Mouse (Mus musculus) midbrain, embryonic 11.5 days (tissue): Measurements from ENCODE around the gene Ddx56. TPM values are rescaled to one million over a fixed set of nuclear protein-coding genes. Genes with fewer than 3 reads are reported as not detected.

ENCODE experiments used
- ATAC-seq: fragments of 200-750 bp; cut with Nextera tagmentation; 2 replicates; pipeline ENCODE4 v1.8.0; 2017; ENCODE audit warnings: moderate TSS enrichment, moderate library complexity; ENCODE audit not compliant: low FRiP score
- DNase-seq: peaks from one replicate; pipeline ENCODE4 v3.0.0; 2015; ENCODE audit warnings: low spot score; ENCODE audit errors: missing footprints
- H3K27ac ChIP-seq: fragments of 300-500 bp; sonication (generic); 2 replicates; pipeline ENCODE4 v1.5.1; 2014; ENCODE audit warnings: low read depth, low read length
- H3K27me3 ChIP-seq: fragments of 300-500 bp; sonication (generic); 2 replicates; pipeline ENCODE4 v1.6.1; 2014; ENCODE audit warnings: mild to moderate bottlenecking, low read length, moderate library complexity, mixed read lengths; ENCODE audit not compliant: control insufficient read depth, insufficient read depth
- H3K36me3 ChIP-seq: fragments of 300-500 bp; sonication (generic); 2 replicates; pipeline ENCODE4 v1.6.1; 2014; ENCODE audit warnings: mild to moderate bottlenecking, low read length, moderate library complexity, mixed read lengths; ENCODE audit not compliant: control insufficient read depth, insufficient read depth
- H3K4me1 ChIP-seq: fragments of 300-500 bp; sonication (generic); 2 replicates; pipeline ENCODE4 v1.6.1; 2014; ENCODE audit warnings: low read length; ENCODE audit not compliant: control insufficient read depth, insufficient read depth
- H3K4me2 ChIP-seq: fragments of 300-500 bp; sonication (generic); 2 replicates; pipeline ENCODE4 v1.6.1; 2014; ENCODE audit warnings: mild to moderate bottlenecking, moderate library complexity
- H3K4me3 ChIP-seq: fragments of 300-500 bp; sonication (generic); 2 replicates; pipeline ENCODE4 v1.5.1; 2014; ENCODE audit warnings: low read depth, low read length
- H3K9ac ChIP-seq: fragments of 300-500 bp; sonication (generic); 2 replicates; pipeline ENCODE4 v1.6.1; 2014; ENCODE audit warnings: low read length
- H3K9me3 ChIP-seq: fragments of 300-500 bp; sonication (generic); 2 replicates; pipeline ENCODE4 v1.6.1; 2016; ENCODE audit warnings: low read length; ENCODE audit not compliant: control insufficient read depth
- WGBS: fragments of 180-500 bp; shearing (Covaris S2); extraction: QIAGEN DNeasy Blood & Tissue Kit; methylation state at CpG from one replicate; pipeline ENCODE4 v1.1.7; 2014; 5-methylcytosine and 5-hydroxymethylcytosine counted together
- polyA plus RNA-seq: library from polyadenylated mRNA; unstranded; fragments of >200 nt; fragmentation: Nextera tagmentation; extraction: Ambion mirVana; gene quantifications from 2 replicates; pipeline ENCODE4 v1.2.1, GENCODE M21; 2014

Gene Ddx56
- polyA plus RNA-seq, 1 experiment from 2014 or later = 104 TPM

- H3K9me3 ChIP-seq = no peaks in the 10 kb centered on the region
- DNase-seq = no peak
Measured at GRCm38 (mm10) chr11:6293601-6294000, 26.0 kb upstream of the Ddx56 start.

GRCm38 (mm10) chr11:6292988-6293349 is 25.4 kb upstream of the Ddx56 start:
- WGBS = 91% methylated on average over 4 of the region's 4 CpGs
- no peaks in the 10 kb centered on the region for H3K9me3 ChIP-seq
- H3K4me1 ChIP-seq = peaks cover 5% of the 10 kb centered on the region; the same call in 1 of the 2 replicates
- DNase-seq (peak; percentile 60), ATAC-seq (no peak)
- no peak overlapping the region for H3K9ac ChIP-seq
- H3K27me3 ChIP-seq = no peaks in the 10 kb centered on the region; the same call in 1 of the 2 replicates
- peak overlapping the region; percentile 83; the same call in 1 of the 2 replicates for H3K4me2 ChIP-seq
- H3K4me3 ChIP-seq = peak overlapping the region; percentile 78
- H3K36me3 ChIP-seq = peaks cover 6% of the 10 kb centered on the region; the same call in 1 of the 2 replicates
- H3K27ac ChIP-seq = no peak overlapping the region

More at GRCm38 (mm10) chr11:6293601-6294000, 26.0 kb upstream of the Ddx56 start:
- no peak overlapping the region for H3K4me2 ChIP-seq
- no peaks in the 10 kb centered on the region; the same call in 1 of the 2 replicates for H3K27me3 ChIP-seq
- H3K4me3 ChIP-seq = no peak overlapping the region
- no peak overlapping the region for H3K27ac ChIP-seq
- H3K36me3 ChIP-seq = peaks cover 9% of the 10 kb centered on the region
- ATAC-seq = no peak
- H3K4me1 ChIP-seq = peaks cover 5% of the 10 kb centered on the region; the same call in 1 of the 2 replicates
- H3K9ac ChIP-seq = no peak overlapping the region
- 91% methylated on average over 2 of the region's 2 CpGs for WGBS

- Histone ChIP-seq H3K4me3 (peak overlapping the region; percentile 78), H3K27me3 (no peaks in the 10 kb centered on the region; the same call in 1 of the 2 replicates), H3K4me2 (peak overlapping the region; percentile 83), H3K36me3 (0 out of 2 replicates have a peak, but pooled peaks cover 2% of the 10 kb centered on the region), H3K27ac (peak overlapping the region; percentile 44; the same call in 1 of the 2 replicates), H3K4me1 (peaks cover 5% of the 10 kb centered on the region; the same call in 1 of the 2 replicates), H3K9ac (peak overlapping the region; percentile 77), H3K9me3 (no peaks in the 10 kb centered on the region)
- WGBS = 19% methylated on average over 33 of the region's 33 CpGs
- ATAC-seq (no peak; the same call in 1 of the 2 replicates), DNase-seq (peak; percentile 95)
Measured at GRCm38 (mm10) chr11:6292116-6292987, 24.8 kb upstream of the Ddx56 start.

DNA sequence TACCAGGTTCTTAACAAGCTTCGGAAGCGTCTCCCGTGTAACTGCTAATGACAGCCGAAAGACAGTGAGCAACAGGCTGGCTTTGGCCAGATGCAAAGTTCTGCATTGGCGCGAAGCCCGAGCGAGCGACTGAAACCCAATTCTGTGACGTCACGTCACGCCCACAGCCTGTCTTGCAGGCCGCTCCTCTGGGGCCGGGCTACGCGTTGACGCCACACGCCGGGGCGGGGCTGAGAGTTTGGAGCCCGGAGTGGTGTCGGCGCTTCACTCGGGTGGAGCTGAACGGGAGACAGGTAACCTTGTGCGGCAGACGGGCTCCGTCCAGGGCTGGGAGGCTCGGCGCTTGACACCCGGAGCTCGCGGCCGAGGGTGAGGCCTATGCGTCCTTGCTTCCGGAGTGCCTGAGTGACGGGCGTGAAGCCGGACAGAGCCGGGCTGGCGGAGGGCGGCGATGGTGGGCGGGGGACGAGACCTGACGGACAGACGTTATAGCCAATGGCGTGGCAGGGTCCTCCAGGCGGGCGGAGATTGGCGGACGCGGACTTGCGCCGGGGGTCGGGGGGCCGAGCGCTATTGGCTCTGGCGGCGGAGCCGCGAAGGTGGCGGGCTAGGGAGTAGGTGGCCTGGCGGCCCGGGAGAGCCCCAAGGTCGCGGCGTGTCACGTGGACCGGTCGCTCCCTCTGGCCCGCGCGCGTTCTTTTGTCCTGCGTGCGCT is 24.0 kb upstream of the Ddx56 start, which contains the start of gene Ogdh:
Ogdh (plus strand) TSS at position 233 of the 715 bp plus-strand sequence.
- ATAC-seq (peak; percentile 99), DNase-seq (peak; percentile 100)
- WGBS = under 1% methylated on average over 61 of the region's 77 CpGs
- no peaks in the 10 kb centered on the region for H3K9me3 ChIP-seq
- H3K27ac ChIP-seq = peak within 1 kb of the TSS; percentile 44; the same call in 1 of the 2 replicates
- no peaks in the 10 kb centered on the region for H3K36me3 ChIP-seq
- peak within 1 kb of the TSS; percentile 77 for H3K9ac ChIP-seq
- H3K4me1 ChIP-seq = peaks cover 5% of the 10 kb centered on the region; the same call in 1 of the 2 replicates
- H3K4me3 ChIP-seq = peak within 1 kb of the TSS; percentile 78
- peak within 1 kb of the TSS; percentile 83 for H3K4me2 ChIP-seq
- H3K27me3 ChIP-seq = no peaks in the 10 kb centered on the region; the same call in 1 of the 2 replicates

GRCm38 (mm10) chr11:6290883-6291282 is 23.3 kb upstream of the Ddx56 start:
- ATAC-seq (no peak), DNase-seq (no peak)
- H3K4me3 ChIP-seq = peak overlapping the region; percentile 78
- no peaks in the 10 kb centered on the region for H3K36me3 ChIP-seq
- H3K9me3 ChIP-seq = no peaks in the 10 kb centered on the region
- H3K27ac ChIP-seq = no peak overlapping the region
- H3K27me3 ChIP-seq = no peaks in the 10 kb centered on the region; the same call in 1 of the 2 replicates
- peak overlapping the region; percentile 83 for H3K4me2 ChIP-seq
- H3K4me1 ChIP-seq = peaks cover 5% of the 10 kb centered on the region; the same call in 1 of the 2 replicates
- peak overlapping the region; percentile 77; the same call in 1 of the 2 replicates for H3K9ac ChIP-seq
- 32% methylated on average over 3 of the region's 3 CpGs for WGBS

DNA sequence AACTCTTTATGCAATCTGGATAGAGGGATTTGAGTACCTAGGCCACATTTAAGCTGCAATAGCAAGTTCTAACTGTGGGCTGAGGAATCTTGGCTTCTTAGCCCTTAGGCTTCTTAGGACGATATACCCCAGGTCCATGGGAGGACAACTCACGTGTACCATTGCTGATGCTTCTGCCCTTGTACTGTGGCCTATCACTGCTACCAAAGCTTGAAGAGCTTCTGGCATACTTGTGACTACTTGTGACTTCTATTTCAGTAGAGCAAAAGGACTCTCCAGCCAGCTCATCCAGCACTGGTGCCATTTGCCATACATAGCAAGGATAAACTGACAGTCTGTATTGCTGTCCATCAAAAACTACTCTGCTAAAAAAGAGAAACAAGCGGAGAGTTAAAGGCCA is 22.6 kb upstream of the Ddx56 start:
- Histone ChIP-seq H3K4me1 (peaks cover 5% of the 10 kb centered on the region; the same call in 1 of the 2 replicates), H3K36me3 (no peaks in the 10 kb centered on the region), H3K4me3 (no peak overlapping the region), H3K9ac (no peak overlapping the region), H3K27ac (no peak overlapping the region), H3K4me2 (no peak overlapping the region), H3K27me3 (no peaks in the 10 kb centered on the region; the same call in 1 of the 2 replicates), H3K9me3 (no peaks in the 10 kb centered on the region)
- DNase-seq (peak; percentile 62), ATAC-seq (no peak)
- 95% methylated on average over 3 of the region's 3 CpGs for WGBS

DNA sequence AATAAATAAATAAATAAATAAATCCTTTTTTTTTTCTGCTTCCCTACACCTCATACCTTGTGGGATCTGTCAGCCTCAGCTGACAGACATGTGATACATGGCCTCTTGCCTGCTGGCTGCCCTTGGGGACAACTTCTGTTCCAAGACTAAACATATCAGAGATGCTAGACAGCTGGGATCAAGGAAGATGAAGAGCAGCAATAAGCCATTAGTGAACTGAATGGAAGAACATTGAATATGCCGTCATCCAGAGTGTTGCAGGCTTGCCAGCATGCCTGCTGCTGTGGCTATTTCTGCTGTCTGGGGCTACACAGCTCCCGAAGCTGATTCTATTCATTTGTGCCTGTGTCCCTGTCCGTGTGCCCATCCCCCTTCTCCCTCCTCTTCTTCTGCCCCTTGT is 15.4 kb upstream of the Ddx56 start:
- 88% methylated on average over 3 of the region's 3 CpGs for WGBS
- Histone ChIP-seq H3K4me2 (no peak overlapping the region), H3K27ac (no peak overlapping the region), H3K9me3 (peaks cover 3% of the 10 kb centered on the region; the same call in 1 of the 2 replicates), H3K9ac (no peak overlapping the region), H3K4me1 (no peaks in the 10 kb centered on the region), H3K4me3 (no peak overlapping the region), H3K27me3 (no peaks in the 10 kb centered on the region), H3K36me3 (no peaks in the 10 kb centered on the region)
- no peak for ATAC-seq
- peak; percentile 56 for DNase-seq

- peak; percentile 41 for DNase-seq
- H3K4me2 ChIP-seq = no peak overlapping the region
- WGBS = 88% methylated on average over 3 of the region's 3 CpGs
- H3K9me3 ChIP-seq = peaks cover 3% of the 10 kb centered on the region; the same call in 1 of the 2 replicates
- H3K36me3 ChIP-seq = peaks cover 3% of the 10 kb centered on the region; the same call in 1 of the 2 replicates
- peaks cover 11% of the 10 kb centered on the region for H3K4me1 ChIP-seq
- H3K27ac ChIP-seq = no peak overlapping the region
- no peak for ATAC-seq
- H3K4me3 ChIP-seq = no peak overlapping the region
- H3K9ac ChIP-seq = no peak overlapping the region
- no peaks in the 10 kb centered on the region for H3K27me3 ChIP-seq
Measured at GRCm38 (mm10) chr11:6276466-6276865, 8.9 kb upstream of the Ddx56 start.
